Mouse (Mus musculus) olfactory bulb, adult 2 months (tissue): ENCODE results near the gene Agmat. TPM values are rescaled to one million over a fixed set of nuclear protein-coding genes. Genes with fewer than 3 reads are reported as not detected.

Experiments used
- H3K27ac ChIP-seq: fragments of 200-500 bp; 2 replicates; pipeline ENCODE4 v1.5.1; 2012; ENCODE audit warnings: low read depth, low read length; ENCODE audit not compliant: insufficient read depth
- H3K4me1 ChIP-seq: fragments of 200-500 bp; 2 replicates; pipeline ENCODE4 v1.6.1; 2012; ENCODE audit warnings: low read length; ENCODE audit not compliant: control insufficient read depth, insufficient read depth
- H3K4me3 ChIP-seq: fragments of 200-500 bp; 2 replicates; pipeline ENCODE4 v1.5.1; 2012; ENCODE audit warnings: mild to moderate bottlenecking, low read depth, low read length, moderate library complexity; ENCODE audit not compliant: insufficient read depth
- CTCF ChIP-seq: fragments of 200-500 bp; IDR thresholded peaks from 2 replicates; pipeline ENCODE4 v1.5.1; 2012; ENCODE audit warnings: low read depth, mild to moderate bottlenecking, low read length, moderate library complexity; ENCODE audit not compliant: insufficient read depth
- POLR2A ChIP-seq: fragments of 200-500 bp; IDR thresholded peaks from 2 replicates; pipeline ENCODE4 v1.6.1; 2012; ENCODE audit warnings: mild to moderate bottlenecking, low read depth, low read length, moderate library complexity; ENCODE audit not compliant: insufficient read depth
- WGBS: fragments of 180-500 bp; shearing (Covaris S2); methylation state at CpG from one replicate; pipeline ENCODE4 v1.1.7; 2018; 5-methylcytosine and 5-hydroxymethylcytosine counted together
- polyA plus RNA-seq: library from polyadenylated mRNA; stranded (reverse); fragments of >200 nt; gene quantifications from 2 replicates; pipeline ENCODE4 v1.2.4, GENCODE M21; 2012; ENCODE audit warnings: low replicate concordance; ENCODE audit not compliant: missing spikeins, insufficient read depth, insufficient read length

Gene Agmat
- polyA plus RNA-seq, 1 experiment, result not detected

GRCm38 (mm10) chr4:141751419-141752075, 5.1 kb downstream of the Agmat start:
- WGBS, result 70% methylated on average over 4 of the region's 4 CpGs

GRCm38 (mm10) chr4:141752076-141752421, 5.6 kb downstream of the Agmat start:
- Histone ChIP-seq H3K4me1 (peaks cover 2% of the 10 kb centered on the region; the same call in 1 of the 2 replicates), H3K27ac (no peak overlapping the region), H3K4me3 (no peak overlapping the region)
- TF ChIP-seq POLR2A (no peak), CTCF (no peak)
- 45% methylated on average over 4 of the region's 4 CpGs for WGBS

More at GRCm38 (mm10) chr4:141751419-141752075, 5.1 kb downstream of the Agmat start:
- TF ChIP-seq CTCF (no peak), POLR2A (no peak)
- Histone ChIP-seq H3K4me1 (peaks cover 7% of the 10 kb centered on the region; the same call in 1 of the 2 replicates), H3K4me3 (no peak overlapping the region), H3K27ac (no peak overlapping the region)

- no peak for TF ChIP-seq POLR2A
- no peak for TF ChIP-seq CTCF
- 88% methylated on average over 19 of the region's 19 CpGs for WGBS
- no peak overlapping the region for H3K4me3 ChIP-seq
Measured at GRCm38 (mm10) chr4:141755375-141755930, 9.0 kb downstream of the Agmat start.

GRCm38 (mm10) chr4:141757124-141757523, 10.7 kb downstream of the Agmat start:
- H3K4me3 ChIP-seq, result no peak overlapping the region
- no peaks in the 10 kb centered on the region for H3K4me1 ChIP-seq
- WGBS, result 98% methylated on average over 3 of the region's 3 CpGs
- no peak overlapping the region for H3K27ac ChIP-seq
- TF ChIP-seq POLR2A (no peak), CTCF (no peak)

More at GRCm38 (mm10) chr4:141755375-141755930, 9.0 kb downstream of the Agmat start:
- no peak overlapping the region for H3K27ac ChIP-seq
- no peaks in the 10 kb centered on the region for H3K4me1 ChIP-seq

GRCm38 (mm10) chr4:141758874-141759542, 12.5 kb downstream of the Agmat start:
- no peak overlapping the region for H3K27ac ChIP-seq
- no peaks in the 10 kb centered on the region for H3K4me1 ChIP-seq
- TF ChIP-seq CTCF (no peak), POLR2A (no peak)
- H3K4me3 ChIP-seq, result no peak overlapping the region
- 72% methylated on average over 6 of the region's 6 CpGs for WGBS

GRCm38 (mm10) chr4:141760942-141761341, 14.5 kb downstream of the Agmat start:
- Histone ChIP-seq H3K27ac (no peak overlapping the region), H3K4me3 (no peak overlapping the region), H3K4me1 (no peaks in the 10 kb centered on the region)
- TF ChIP-seq POLR2A (no peak), CTCF (no peak)
- WGBS, result 84% methylated on average over 4 of the region's 4 CpGs

GRCm38 (mm10) chr4:141762102-141762598, 15.7 kb downstream of the Agmat start:
- peaks cover 10% of the 10 kb centered on the region for H3K4me1 ChIP-seq
- no peak overlapping the region for H3K4me3 ChIP-seq
- WGBS, result 93% methylated on average over 13 of the region's 13 CpGs
- H3K27ac ChIP-seq, result no peak overlapping the region
- TF ChIP-seq POLR2A (no peak), CTCF (no peak)

GRCm38 (mm10) chr4:141763476-141763875, 17.0 kb downstream of the Agmat start:
- H3K27ac ChIP-seq, result no peak overlapping the region
- no peak overlapping the region for H3K4me3 ChIP-seq
- 94% methylated on average over 12 of the region's 12 CpGs for WGBS
- H3K4me1 ChIP-seq, result peaks cover 17% of the 10 kb centered on the region
- TF ChIP-seq POLR2A, result no peak
- no peak for TF ChIP-seq CTCF

GRCm38 (mm10) chr4:141765008-141765407, 18.5 kb downstream of the Agmat start:
- Histone ChIP-seq H3K4me3 (no peak overlapping the region), H3K4me1 (peaks cover 17% of the 10 kb centered on the region), H3K27ac (no peak overlapping the region)
- TF ChIP-seq CTCF (no peak), POLR2A (no peak)
- 88% methylated on average over 3 of the region's 3 CpGs for WGBS
